Mouse (Mus musculus) heart, adult 2 months (tissue): ENCODE data around the gene Cpb2.

Source experiments
- CTCF ChIP-seq: fragments of 200-600 bp; IDR thresholded peaks from 2 replicates; pipeline ENCODE4 v1.8.1; 2022; ENCODE audit warnings: antibody characterized with exemption, mild to moderate bottlenecking, moderate library complexity
- EP300 ChIP-seq: fragments of 200-500 bp; IDR thresholded peaks from 2 replicates; pipeline ENCODE4 v1.6.1; 2011; ENCODE audit warnings: low read depth, low read length, control low read depth; ENCODE audit not compliant: insufficient read depth
- POLR2A ChIP-seq: fragments of 200-500 bp; IDR thresholded peaks from 2 replicates; pipeline ENCODE4 v1.6.1; 2011; ENCODE audit warnings: mild to moderate bottlenecking, low read depth, low read length, control low read depth; ENCODE audit not compliant: insufficient read depth

DNA sequence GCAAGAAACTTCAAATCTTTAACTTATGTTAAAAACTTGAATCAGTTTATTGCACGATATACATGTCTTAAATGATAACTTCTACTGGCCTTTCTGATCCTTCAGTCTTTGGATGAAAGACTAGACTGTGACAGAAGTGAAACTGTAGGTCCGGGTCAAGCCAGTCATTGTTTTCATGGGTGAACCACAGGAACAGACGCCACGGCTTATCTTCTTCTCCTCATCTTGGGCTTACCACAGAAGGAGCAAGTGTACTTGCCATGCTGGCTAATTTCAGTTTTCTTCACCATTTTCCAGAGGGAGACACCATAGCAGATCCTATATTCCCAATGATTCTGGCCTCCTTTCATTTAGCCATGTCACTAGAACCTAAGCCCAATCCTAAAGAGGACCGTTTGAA lies 78.2 kb downstream of the Cpb2 start:
- TF ChIP-seq EP300: no peak
- no peak for TF ChIP-seq CTCF
- no peak for TF ChIP-seq POLR2A
